Mouse (Mus musculus) lung, embryonic 16.5 days (tissue): ENCODE results near the gene Daam1. TPM values are rescaled to one million over a fixed set of nuclear protein-coding genes. Genes with fewer than 3 reads are reported as not detected.

Source experiments
- ATAC-seq: fragments of 200-750 bp; cut with Nextera tagmentation; 2 replicates; pipeline ENCODE4 v1.8.0; 2017; ENCODE audit warnings: low read depth, mild to moderate bottlenecking, moderate library complexity
- H3K27ac ChIP-seq: fragments of 300-500 bp; sonication (generic); 2 replicates; pipeline ENCODE4 v1.5.1; 2014; ENCODE audit warnings: mild to moderate bottlenecking, control low read depth, low read length
- H3K27me3 ChIP-seq: fragments of 300-500 bp; sonication (generic); 2 replicates; pipeline ENCODE4 v1.6.1; 2014; ENCODE audit warnings: low read depth, low read length, mixed read lengths; ENCODE audit not compliant: control insufficient read depth, insufficient read depth
- H3K36me3 ChIP-seq: fragments of 300-500 bp; sonication (generic); 2 replicates; pipeline ENCODE4 v1.6.1; 2014; ENCODE audit warnings: low read length; ENCODE audit not compliant: control insufficient read depth, insufficient read depth
- H3K4me1 ChIP-seq: fragments of 300-500 bp; sonication (generic); replicated peaks from 2 replicates; pipeline ENCODE4 v1.6.1; 2014; ENCODE audit warnings: low read length, mixed read lengths; ENCODE audit not compliant: control insufficient read depth, insufficient read depth
- H3K4me2 ChIP-seq: fragments of 300-500 bp; sonication (generic); 2 replicates; pipeline ENCODE4 v1.6.1; 2014; ENCODE audit warnings: low read depth, low read length, control low read depth
- H3K4me3 ChIP-seq: fragments of 300-500 bp; sonication (generic); 2 replicates; pipeline ENCODE4 v1.5.1; 2014; ENCODE audit warnings: mild to moderate bottlenecking, low read length, control low read depth
- H3K9ac ChIP-seq: fragments of 300-500 bp; sonication (generic); 2 replicates; pipeline ENCODE4 v1.6.1; 2014; ENCODE audit warnings: low read length, control low read depth
- H3K9me3 ChIP-seq: fragments of 300-500 bp; sonication (generic); 2 replicates; pipeline ENCODE4 v1.6.1; 2016; ENCODE audit warnings: low read length; ENCODE audit not compliant: control insufficient read depth
- WGBS: fragments of 180-500 bp; shearing (Covaris S2); extraction: QIAGEN DNeasy Blood & Tissue Kit; methylation state at CpG from one replicate; pipeline ENCODE4 v1.1.7; 2014; 5-methylcytosine and 5-hydroxymethylcytosine counted together
- polyA plus RNA-seq: library from polyadenylated mRNA; unstranded; fragments of >200 nt; fragmentation: Nextera tagmentation; extraction: Ambion mirVana; gene quantifications from 2 replicates; pipeline ENCODE4 v1.2.1, GENCODE M21; 2015

The Daam1 gene
- polyA plus RNA-seq, 1 experiment from 2014 or later, result 16.0 TPM

GRCm38 (mm10) chr12:71922827-71923381, 92.0 kb downstream of the Daam1 start:
- no peak overlapping the region for H3K9ac ChIP-seq
- H3K36me3 ChIP-seq, result no peaks in the 10 kb centered on the region
- H3K4me1 ChIP-seq, result peaks cover 39% of the 10 kb centered on the region
- no peak overlapping the region for H3K4me3 ChIP-seq
- H3K27me3 ChIP-seq, result no peaks in the 10 kb centered on the region
- 81% methylated on average over 5 of the region's 5 CpGs for WGBS
- H3K4me2 ChIP-seq, result no peak overlapping the region
- H3K27ac ChIP-seq, result no peak overlapping the region
- ATAC-seq, result no peak
- no peaks in the 10 kb centered on the region for H3K9me3 ChIP-seq

DNA sequence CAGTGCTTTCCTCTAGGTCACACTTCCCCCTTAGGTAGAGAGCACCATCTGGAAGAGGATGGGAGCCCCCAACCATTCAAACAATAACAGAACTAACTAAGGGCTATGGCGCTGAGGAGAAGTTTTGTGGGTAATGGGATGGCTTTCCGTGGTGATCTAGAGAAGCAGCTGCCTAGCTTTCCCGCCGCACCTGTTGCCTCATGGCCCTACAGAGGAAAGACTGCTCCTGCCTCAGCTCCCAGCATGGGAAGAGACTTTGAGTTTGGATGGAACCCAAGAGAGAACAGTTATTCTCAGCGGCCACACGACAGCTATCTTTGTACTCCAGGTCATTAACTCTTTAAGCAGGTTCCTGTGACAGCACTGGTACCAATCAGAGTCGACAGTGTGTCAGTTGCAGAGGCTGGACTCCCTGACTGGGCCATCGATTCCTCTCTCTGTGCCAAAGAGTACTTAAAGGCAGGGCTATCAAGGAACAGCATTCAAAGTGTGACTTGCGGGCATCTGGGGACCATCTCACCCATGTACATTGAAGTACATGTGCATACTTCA, 94.2 kb downstream of the Daam1 start:
- Histone ChIP-seq H3K9me3 (no peaks in the 10 kb centered on the region), H3K4me3 (no peak overlapping the region), H3K27ac (no peak overlapping the region), H3K9ac (no peak overlapping the region), H3K36me3 (no peaks in the 10 kb centered on the region), H3K4me1 (peaks cover 28% of the 10 kb centered on the region), H3K27me3 (no peaks in the 10 kb centered on the region), H3K4me2 (no peak overlapping the region)
- no peak for ATAC-seq
- 85% methylated on average over 9 of the region's 9 CpGs for WGBS

GRCm38 (mm10) chr12:71925990-71926700, 95.3 kb downstream of the Daam1 start:
- H3K4me1 ChIP-seq, result peaks cover 28% of the 10 kb centered on the region
- H3K4me2 ChIP-seq, result no peak overlapping the region
- 53% methylated on average over 11 of the region's 11 CpGs for WGBS
- ATAC-seq, result peak; percentile 52
- H3K4me3 ChIP-seq, result no peak overlapping the region
- H3K9me3 ChIP-seq, result no peaks in the 10 kb centered on the region
- H3K27ac ChIP-seq, result peak overlapping the region; percentile 51
- H3K9ac ChIP-seq, result peak overlapping the region; percentile 2; the same call in 1 of the 2 replicates
- H3K27me3 ChIP-seq, result no peaks in the 10 kb centered on the region
- H3K36me3 ChIP-seq, result no peaks in the 10 kb centered on the region

DNA sequence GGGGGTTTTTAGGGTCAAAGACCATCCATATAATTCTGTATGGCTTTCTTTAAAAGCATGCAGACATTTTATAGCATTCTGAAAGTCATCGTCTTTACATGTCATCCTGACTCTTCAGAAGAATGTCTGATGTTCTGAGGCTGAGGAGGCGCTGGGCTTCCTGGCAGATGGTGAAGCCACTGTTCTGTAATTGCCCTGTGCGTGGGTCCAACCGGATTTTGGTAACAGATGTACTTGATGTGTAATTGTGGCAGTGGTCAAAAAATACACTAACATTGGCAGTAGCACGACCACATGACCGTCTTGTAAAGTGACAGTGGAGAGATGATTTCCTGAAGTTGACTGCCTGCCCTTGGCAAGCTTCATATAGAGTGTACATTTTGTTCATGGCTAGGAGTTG, 97.2 kb downstream of the Daam1 start:
- Histone ChIP-seq H3K9me3 (no peaks in the 10 kb centered on the region), H3K4me1 (peaks cover 32% of the 10 kb centered on the region), H3K9ac (no peak overlapping the region), H3K4me2 (no peak overlapping the region), H3K36me3 (no peaks in the 10 kb centered on the region), H3K27ac (no peak overlapping the region), H3K27me3 (no peaks in the 10 kb centered on the region), H3K4me3 (no peak overlapping the region)
- no peak for ATAC-seq
- WGBS, result 66% methylated on average over 6 of the region's 6 CpGs

DNA sequence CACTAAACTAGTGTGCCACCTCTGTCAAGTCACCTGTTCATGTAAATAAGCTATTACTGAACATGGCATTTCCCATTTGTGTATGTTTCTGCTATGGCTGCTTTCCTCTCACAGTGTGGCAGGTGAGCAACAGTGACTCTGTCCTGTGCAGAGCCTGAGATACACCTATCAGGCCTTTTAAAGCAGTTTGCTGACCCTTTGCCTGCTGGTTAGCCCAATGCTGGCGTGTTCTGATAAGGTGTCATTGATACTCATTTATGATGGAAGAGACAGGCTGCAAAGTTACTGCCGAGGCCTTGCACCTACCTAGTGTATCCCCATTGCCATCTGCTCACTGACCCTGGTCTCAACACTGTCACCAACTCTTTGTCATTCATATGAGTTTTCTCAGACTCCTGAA, 99.0 kb downstream of the Daam1 start:
- no peak overlapping the region for H3K4me3 ChIP-seq
- no peak overlapping the region for H3K9ac ChIP-seq
- 90% methylated on average over 2 of the region's 2 CpGs for WGBS
- no peaks in the 10 kb centered on the region for H3K27me3 ChIP-seq
- H3K27ac ChIP-seq, result no peak overlapping the region
- no peak overlapping the region for H3K4me2 ChIP-seq
- H3K4me1 ChIP-seq, result peaks cover 38% of the 10 kb centered on the region
- no peaks in the 10 kb centered on the region for H3K9me3 ChIP-seq
- no peaks in the 10 kb centered on the region for H3K36me3 ChIP-seq
- no peak for ATAC-seq

GRCm38 (mm10) chr12:71932433-71933386, 101.8 kb downstream of the Daam1 start:
- no peaks in the 10 kb centered on the region for H3K36me3 ChIP-seq
- H3K9me3 ChIP-seq, result no peaks in the 10 kb centered on the region
- 0 out of 2 replicates have a peak overlapping the region, but pooled peaks have one; percentile 36 for H3K27ac ChIP-seq
- H3K27me3 ChIP-seq, result no peaks in the 10 kb centered on the region
- peaks cover 38% of the 10 kb centered on the region for H3K4me1 ChIP-seq
- ATAC-seq, result no peak
- no peak overlapping the region for H3K4me3 ChIP-seq
- WGBS, result 67% methylated on average over 9 of the region's 9 CpGs
- H3K9ac ChIP-seq, result no peak overlapping the region
- no peak overlapping the region for H3K4me2 ChIP-seq

DNA sequence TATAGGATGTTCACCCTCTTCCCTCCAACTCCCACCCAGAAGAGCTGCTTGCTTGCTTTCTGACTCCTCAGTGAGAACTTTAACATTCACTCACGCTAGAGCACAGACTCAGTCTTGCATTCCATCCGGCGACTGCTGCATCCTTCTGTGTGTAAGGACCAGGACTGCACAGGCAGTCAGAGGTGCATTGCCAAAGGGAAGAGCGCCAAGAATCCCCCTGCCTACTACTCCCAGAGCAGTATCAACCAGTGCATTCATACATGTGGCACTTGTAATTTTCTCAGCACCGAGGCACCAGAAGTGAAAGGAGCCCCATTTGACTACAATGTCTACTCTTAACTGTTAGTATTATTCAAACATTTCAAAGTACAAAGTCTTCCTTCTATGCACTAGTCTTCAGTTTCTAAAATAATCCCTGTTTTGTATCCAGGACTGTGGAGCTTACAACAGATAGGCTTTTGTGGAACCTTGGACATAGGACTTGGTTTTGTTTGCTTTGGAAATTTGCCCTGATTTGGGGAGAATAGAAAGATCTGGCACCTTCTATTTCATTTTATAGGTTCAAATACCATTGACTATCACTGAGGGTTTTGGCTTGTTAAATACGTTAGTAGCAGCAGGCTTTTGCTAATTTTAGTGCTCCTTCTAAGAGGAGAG, 103.2 kb downstream of the Daam1 start:
- Histone ChIP-seq H3K36me3 (peaks cover 4% of the 10 kb centered on the region; the same call in 1 of the 2 replicates), H3K4me3 (no peak overlapping the region), H3K4me2 (0 out of 2 replicates have a peak overlapping the region, but pooled peaks have one; percentile 7), H3K27ac (peak overlapping the region; percentile 77), H3K4me1 (peaks cover 35% of the 10 kb centered on the region), H3K27me3 (no peaks in the 10 kb centered on the region), H3K9ac (0 out of 2 replicates have a peak overlapping the region, but pooled peaks have one; percentile 14), H3K9me3 (no peaks in the 10 kb centered on the region)
- 47% methylated on average over 6 of the region's 6 CpGs for WGBS
- ATAC-seq, result no peak

DNA sequence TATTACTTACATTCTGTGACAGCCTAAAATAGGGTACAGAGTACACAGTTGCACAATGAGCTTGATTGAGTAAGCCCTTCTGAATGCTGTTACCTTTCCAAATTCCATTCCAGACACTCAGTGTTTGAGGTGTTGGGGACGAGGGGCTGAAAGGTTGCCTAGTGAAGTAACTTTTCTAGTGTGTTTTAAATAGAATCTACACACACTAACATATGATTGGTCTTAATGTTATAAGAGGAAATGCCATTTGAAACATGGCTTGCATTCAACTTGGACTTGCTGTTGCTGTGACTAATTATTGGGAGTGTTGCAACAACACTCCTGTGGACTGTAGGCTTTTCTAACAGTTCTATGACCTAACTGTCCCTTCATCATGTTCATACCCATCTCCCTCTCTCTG, 105.8 kb downstream of the Daam1 start:
- peak; percentile 95 for ATAC-seq
- Histone ChIP-seq H3K9ac (no peak overlapping the region), H3K27ac (peak overlapping the region; percentile 84), H3K4me1 (peaks cover 35% of the 10 kb centered on the region), H3K4me3 (no peak overlapping the region), H3K27me3 (no peaks in the 10 kb centered on the region), H3K36me3 (peaks cover 4% of the 10 kb centered on the region; the same call in 1 of the 2 replicates), H3K9me3 (no peaks in the 10 kb centered on the region), H3K4me2 (no peak overlapping the region)
- 34% methylated on average over 1 of the region's 1 CpGs for WGBS
